Mouse (Mus musculus) thymus, postnatal 10 days (tissue): ENCODE measurements around the gene Klhdc9.
"Not testable (repeated sequence)": the region's sequence is repeated elsewhere in the genome, so short reads cannot be mapped to it uniquely, and the experiment has no call there.

Experiments used
- DNase-seq, 2 experiments: peaks; one replicate each; pipeline ENCODE4 v3.0.0; 2021; ENCODE audit warnings: low spot score in 2 of 2

Gene Klhdc9

GRCm38 (mm10) chr1:171356814-171357213, 3.8 kb downstream of the Klhdc9 start:
- no peak for DNase-seq

GRCm38 (mm10) chr1:171355812-171356340, 4.7 kb downstream of the Klhdc9 start:
- peak in 1 of 2 experiments; percentile 58 for DNase-seq

GRCm38 (mm10) chr1:171349210-171349609, 11.4 kb downstream of the Klhdc9 start:
- DNase-seq: no peak

- DNase-seq: no peak
These were observed 11.9 kb downstream of the Klhdc9 start for GRCm38 (mm10) chr1:171348665-171349064.

- DNase-seq: no peak
These were observed 14.5 kb downstream of the Klhdc9 start for GRCm38 (mm10) chr1:171346095-171346450.

GRCm38 (mm10) chr1:171345225-171346094, 15.1 kb downstream of the Klhdc9 start, which contains the start of the genes Nit1 and Pfdn2:
Nit1 (minus strand) TSS chr1:171345646.
Pfdn2 (plus strand) TSS chr1:171345670.
- DNase-seq: peak; percentile 84 to 87

- no peak for DNase-seq
These were observed 15.9 kb downstream of the Klhdc9 start for GRCm38 (mm10) chr1:171344715-171345114.

GRCm38 (mm10) chr1:171343922-171344677, 16.5 kb downstream of the Klhdc9 start:
- no peak for DNase-seq

GRCm38 (mm10) chr1:171342262-171343207, 18.1 kb downstream of the Klhdc9 start:
- DNase-seq: no peak

- no peak for DNase-seq
These were observed 30.4 kb downstream of the Klhdc9 start for GRCm38 (mm10) chr1:171330216-171330560.

GRCm38 (mm10) chr1:171329433-171330215, 31.0 kb downstream of the Klhdc9 start:
- DNase-seq: peak; percentile 36 to 80

- peak; percentile 86 to 92 for DNase-seq
These were observed 31.7 kb downstream of the Klhdc9 start, which contains the start of gene Dedd for GRCm38 (mm10) chr1:171328839-171329432. Dedd (plus strand) TSS chr1:171329145.

- no peak for DNase-seq
These were observed 32.4 kb downstream of the Klhdc9 start for GRCm38 (mm10) chr1:171328244-171328643.

- DNase-seq: not testable (repeated sequence)
These were observed 34.0 kb downstream of the Klhdc9 start for GRCm38 (mm10) chr1:171326588-171326987.

GRCm38 (mm10) chr1:171325571-171325970, 35.0 kb downstream of the Klhdc9 start:
- DNase-seq: no peak

GRCm38 (mm10) chr1:171322012-171322411, 38.6 kb downstream of the Klhdc9 start:
- no peak for DNase-seq

- peak in 1 of 2 experiments; percentile 41 for DNase-seq
These were observed 39.2 kb downstream of the Klhdc9 start for GRCm38 (mm10) chr1:171321415-171321814.

- DNase-seq: no peak
These were observed 40.4 kb downstream of the Klhdc9 start for GRCm38 (mm10) chr1:171320151-171320550.

GRCm38 (mm10) chr1:171319748-171320147, 40.9 kb downstream of the Klhdc9 start:
- DNase-seq: no peak

- DNase-seq: no peak
These were observed 51.3 kb downstream of the Klhdc9 start for GRCm38 (mm10) chr1:171309321-171309720.
